In genomic region chr2:115574802-115575201, GRCm38 (mm10) we compare ENCODE assay signal across 26 mouse cellular contexts.
"Had no signal": no experiment of that assay in that cellular context is flagged by ENCODE, and none has a peak within 500 bp of the region (broad histone marks: within the 10 kb centered on the region; RNA-seq: fewer than 3 reads in every experiment).

No protein-coding gene starts in this region.

- H3K9me3 ChIP-seq: heart, embryonic 13.5 days; heart, embryonic 15.5 days; hindbrain, embryonic 13.5 days; hindbrain, embryonic 15.5 days; kidney, embryonic 15.5 days; limb, embryonic 13.5 days; limb, embryonic 15.5 days; liver, embryonic 12.5 days had no signal

- H3K4me3 ChIP-seq: heart, adult 2 months; heart, embryonic 13.5 days; heart, embryonic 15.5 days; hindbrain, embryonic 13.5 days; hindbrain, embryonic 15.5 days; kidney, embryonic 15.5 days; limb, embryonic 13.5 days; limb, embryonic 15.5 days; liver, embryonic 12.5 days had no signal

- ATAC-seq: hindbrain, postnatal 0 days; intestine, embryonic 16.5 days; liver, embryonic 12.5 days had no signal

- H3K9ac ChIP-seq: heart, embryonic 13.5 days; heart, embryonic 15.5 days; hindbrain, embryonic 13.5 days; hindbrain, embryonic 15.5 days; kidney, embryonic 15.5 days; limb, embryonic 13.5 days; limb, embryonic 15.5 days; liver, embryonic 12.5 days; liver, embryonic 14.5 days had no signal

- H3K27me3 ChIP-seq: heart, embryonic 13.5 days; heart, embryonic 15.5 days; hindbrain, embryonic 13.5 days; hindbrain, embryonic 15.5 days; kidney, embryonic 15.5 days; limb, embryonic 15.5 days; liver, embryonic 12.5 days had no signal

- H3K27ac ChIP-seq: heart, adult 2 months; heart, embryonic 13.5 days; heart, embryonic 15.5 days; hindbrain, embryonic 13.5 days; hindbrain, embryonic 15.5 days; hindbrain, postnatal 0 days; kidney, embryonic 15.5 days; kidney, postnatal 0 days; limb, embryonic 13.5 days; limb, embryonic 15.5 days; liver, embryonic 12.5 days; liver, embryonic 14.5 days had no signal

- H3K36me3 ChIP-seq: heart, embryonic 13.5 days; heart, embryonic 15.5 days; hindbrain, embryonic 13.5 days; hindbrain, embryonic 15.5 days; kidney, embryonic 15.5 days; limb, embryonic 13.5 days; limb, embryonic 15.5 days; liver, embryonic 12.5 days had no signal

- H3K4me1 ChIP-seq: hindbrain, embryonic 15.5 days had no signal

- DNase-seq: gastrocnemius, postnatal 14 days; heart, adult 11 months; heart, adult 2 months; heart, postnatal 14 days; heart, postnatal 36 days; kidney, adult 11 months; kidney, adult 2 months; kidney, adult 9 months; kidney, postnatal 14 days; kidney, postnatal 36 days; layer of hippocampus, adult 9-11 months; layer of hippocampus, postnatal 36 days; left cerebral cortex, postnatal 4 days had no signal

- H3K4me2 ChIP-seq: heart, embryonic 11.5 days; heart, embryonic 13.5 days; heart, embryonic 15.5 days; hindbrain, embryonic 13.5 days; hindbrain, embryonic 15.5 days; kidney, embryonic 15.5 days; limb, embryonic 13.5 days; limb, embryonic 15.5 days; liver, embryonic 12.5 days had no signal
